Mouse (Mus musculus) hindbrain, embryonic 16.5 days (tissue): Measurements from ENCODE around the gene Nacc1. TPM values are rescaled to one million over a fixed set of nuclear protein-coding genes. Genes with fewer than 3 reads are reported as not detected.

Source experiments
- ATAC-seq: fragments of 200-750 bp; cut with Nextera tagmentation; 2 replicates; pipeline ENCODE4 v1.8.0; 2017; ENCODE audit warnings: moderate TSS enrichment, moderate library complexity
- H3K27ac ChIP-seq: fragments of 300-500 bp; sonication (generic); 2 replicates; pipeline ENCODE4 v1.5.1; 2014; ENCODE audit warnings: low read depth, mild to moderate bottlenecking, control low read depth, low read length, moderate library complexity
- H3K27me3 ChIP-seq: fragments of 300-500 bp; sonication (generic); replicated peaks from 2 replicates; pipeline ENCODE4 v1.6.1; 2014; ENCODE audit warnings: low read length; ENCODE audit not compliant: control insufficient read depth, insufficient read depth
- H3K36me3 ChIP-seq: fragments of 300-500 bp; sonication (generic); 2 replicates; pipeline ENCODE4 v1.6.1; 2014; ENCODE audit warnings: mild to moderate bottlenecking, low read length, moderate library complexity, mixed read lengths; ENCODE audit not compliant: control insufficient read depth, insufficient read depth
- H3K4me1 ChIP-seq: fragments of 300-500 bp; sonication (generic); 2 replicates; pipeline ENCODE4 v1.6.1; 2014; ENCODE audit warnings: low read depth, low read length; ENCODE audit not compliant: control insufficient read depth, insufficient read depth
- H3K4me2 ChIP-seq: fragments of 300-500 bp; sonication (generic); 2 replicates; pipeline ENCODE4 v1.6.1; 2014; ENCODE audit warnings: mild to moderate bottlenecking, low read length, control low read depth, moderate library complexity
- H3K4me3 ChIP-seq: fragments of 300-500 bp; sonication (generic); 2 replicates; pipeline ENCODE4 v1.5.1; 2014; ENCODE audit warnings: mild to moderate bottlenecking, low read length, control low read depth, moderate library complexity
- H3K9ac ChIP-seq: fragments of 300-500 bp; sonication (generic); 2 replicates; pipeline ENCODE4 v1.6.1; 2014; ENCODE audit warnings: low read depth, mild to moderate bottlenecking, control low read depth, low read length, moderate library complexity
- H3K9me3 ChIP-seq: fragments of 300-500 bp; sonication (generic); 2 replicates; pipeline ENCODE4 v1.6.1; 2014; ENCODE audit warnings: mild to moderate bottlenecking, low read length, moderate library complexity; ENCODE audit not compliant: control insufficient read depth
- WGBS: fragments of 180-500 bp; shearing (Covaris S2); extraction: QIAGEN DNeasy Blood & Tissue Kit; methylation state at CpG from one replicate; pipeline ENCODE4 v1.1.7; 2014; 5-methylcytosine and 5-hydroxymethylcytosine counted together
- polyA plus RNA-seq: library from polyadenylated mRNA; unstranded; fragments of >200 nt; fragmentation: Nextera tagmentation; extraction: Ambion mirVana; gene quantifications from 2 replicates; pipeline ENCODE4 v1.2.1, GENCODE M21; 2015

Nacc1 gene
- polyA plus RNA-seq, 1 experiment from 2014 or later, result 12.4 TPM

DNA sequence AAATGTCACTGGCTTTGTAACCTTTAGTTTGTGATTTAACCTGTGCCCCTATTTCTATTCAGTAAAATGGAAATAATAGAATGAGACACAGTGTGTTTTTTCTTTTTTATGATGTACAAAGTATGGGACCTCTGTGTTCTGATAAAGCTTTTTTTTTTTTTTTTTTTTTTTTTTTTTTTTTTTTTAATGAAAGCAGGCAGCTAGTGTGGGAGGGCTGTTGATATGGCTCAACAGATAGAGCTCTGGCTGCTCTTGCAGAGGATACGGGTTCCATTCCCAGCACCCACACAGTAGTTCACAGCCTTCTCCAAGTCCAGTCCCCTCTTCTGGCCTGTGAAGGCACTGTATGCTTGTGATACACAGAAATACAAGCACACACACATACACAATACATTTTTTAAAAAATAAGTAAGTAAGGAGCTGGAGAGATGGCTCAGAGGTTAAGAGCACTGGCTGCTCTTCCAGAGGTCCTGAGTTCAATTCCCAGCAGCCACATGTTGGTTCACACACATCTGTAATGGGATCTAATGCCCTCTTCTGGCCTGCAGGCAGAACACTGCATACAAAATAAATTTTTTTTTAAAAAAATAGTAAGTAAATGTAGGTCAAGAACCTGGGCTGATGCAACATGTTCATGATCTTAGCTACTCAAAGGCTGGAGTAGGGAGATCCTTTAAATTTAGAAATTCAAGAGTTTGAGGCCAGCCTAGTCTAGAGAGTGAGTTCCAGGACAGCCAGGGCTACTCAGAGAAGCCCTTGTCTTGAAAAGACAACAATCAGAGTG, 45.9 kb downstream of the Nacc1 start:
- Histone ChIP-seq H3K9me3 (no peaks in the 10 kb centered on the region), H3K4me1 (peaks cover 10% of the 10 kb centered on the region), H3K4me2 (no peak overlapping the region), H3K27me3 (no peaks in the 10 kb centered on the region), H3K4me3 (no peak overlapping the region), H3K27ac (no peak overlapping the region), H3K9ac (no peak overlapping the region), H3K36me3 (no peaks in the 10 kb centered on the region)
- no peak for ATAC-seq
- 74% methylated on average over 1 of the region's 1 CpGs for WGBS

DNA sequence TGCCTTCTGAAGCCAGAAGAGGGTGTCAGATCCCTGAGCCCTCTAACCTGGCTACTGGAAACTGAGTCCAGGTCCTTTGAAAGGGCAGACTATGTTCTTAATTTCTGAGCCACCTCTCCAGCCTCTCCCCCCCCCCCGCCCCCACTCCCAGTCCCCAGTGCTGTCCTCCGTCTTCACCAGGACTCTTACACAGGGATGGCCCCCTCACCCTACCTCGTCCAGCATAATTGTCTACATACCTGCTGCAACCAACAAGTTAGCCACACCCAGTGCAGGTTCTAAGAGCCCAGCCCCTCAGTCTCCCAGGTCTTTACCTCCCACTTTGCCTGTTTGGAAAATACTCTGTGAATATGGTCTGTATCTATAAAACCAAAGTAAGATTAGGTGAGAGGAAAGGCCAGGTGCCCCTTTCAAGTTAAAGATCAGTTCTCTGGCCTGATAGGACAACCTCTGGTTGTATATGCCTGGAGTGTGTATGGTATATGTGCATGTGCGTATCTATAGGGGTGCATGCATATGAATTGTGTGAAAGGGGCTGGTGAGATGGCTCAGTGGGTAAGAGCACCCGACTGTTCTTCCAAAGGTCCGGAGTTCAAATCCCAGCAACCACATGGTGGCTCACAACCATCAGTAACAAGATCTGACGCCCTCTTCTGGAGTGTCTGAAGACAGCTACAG, 46.9 kb downstream of the Nacc1 start:
- Histone ChIP-seq H3K4me1 (peaks cover 10% of the 10 kb centered on the region), H3K4me3 (no peak overlapping the region), H3K27ac (no peak overlapping the region), H3K27me3 (no peaks in the 10 kb centered on the region), H3K9me3 (no peaks in the 10 kb centered on the region), H3K9ac (no peak overlapping the region), H3K36me3 (no peaks in the 10 kb centered on the region), H3K4me2 (no peak overlapping the region)
- 77% methylated on average over 7 of the region's 7 CpGs for WGBS
- no peak for ATAC-seq

DNA sequence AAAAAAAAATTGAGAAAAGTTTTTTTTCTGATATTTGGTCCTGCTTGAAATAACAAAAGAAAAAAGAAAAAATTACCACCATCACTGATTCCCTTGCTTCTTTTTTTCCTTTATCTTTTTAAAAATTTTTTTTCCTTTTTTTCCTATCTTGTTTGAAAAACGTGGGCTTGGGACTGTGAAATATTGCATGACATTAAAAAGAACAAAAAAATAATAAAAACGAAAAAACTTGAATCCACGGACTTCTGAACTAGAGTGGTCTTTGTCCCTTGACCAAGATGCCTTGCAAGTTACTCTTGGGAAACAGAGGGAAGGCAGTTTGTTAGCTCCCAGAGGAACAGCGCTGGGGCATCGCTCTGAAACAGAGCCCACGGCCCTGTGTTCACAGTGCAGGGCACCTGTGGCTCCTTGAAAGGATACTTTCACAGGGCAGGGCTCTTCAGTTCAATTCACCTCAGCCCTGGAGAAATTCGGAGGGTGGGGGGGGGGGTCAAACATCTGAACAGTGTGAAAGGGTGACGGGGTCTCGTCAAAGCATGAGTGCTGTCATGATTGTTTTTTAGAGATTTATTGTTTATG, 47.6 kb downstream of the Nacc1 start:
- Histone ChIP-seq H3K4me3 (peak overlapping the region; percentile 49), H3K4me1 (peaks cover 15% of the 10 kb centered on the region), H3K4me2 (peak overlapping the region; percentile 93), H3K9me3 (no peaks in the 10 kb centered on the region), H3K27ac (no peak overlapping the region), H3K9ac (peak overlapping the region; percentile 54; the same call in 1 of the 2 replicates), H3K36me3 (no peaks in the 10 kb centered on the region), H3K27me3 (no peaks in the 10 kb centered on the region)
- no peak for ATAC-seq
- 28% methylated on average over 9 of the region's 9 CpGs for WGBS

DNA sequence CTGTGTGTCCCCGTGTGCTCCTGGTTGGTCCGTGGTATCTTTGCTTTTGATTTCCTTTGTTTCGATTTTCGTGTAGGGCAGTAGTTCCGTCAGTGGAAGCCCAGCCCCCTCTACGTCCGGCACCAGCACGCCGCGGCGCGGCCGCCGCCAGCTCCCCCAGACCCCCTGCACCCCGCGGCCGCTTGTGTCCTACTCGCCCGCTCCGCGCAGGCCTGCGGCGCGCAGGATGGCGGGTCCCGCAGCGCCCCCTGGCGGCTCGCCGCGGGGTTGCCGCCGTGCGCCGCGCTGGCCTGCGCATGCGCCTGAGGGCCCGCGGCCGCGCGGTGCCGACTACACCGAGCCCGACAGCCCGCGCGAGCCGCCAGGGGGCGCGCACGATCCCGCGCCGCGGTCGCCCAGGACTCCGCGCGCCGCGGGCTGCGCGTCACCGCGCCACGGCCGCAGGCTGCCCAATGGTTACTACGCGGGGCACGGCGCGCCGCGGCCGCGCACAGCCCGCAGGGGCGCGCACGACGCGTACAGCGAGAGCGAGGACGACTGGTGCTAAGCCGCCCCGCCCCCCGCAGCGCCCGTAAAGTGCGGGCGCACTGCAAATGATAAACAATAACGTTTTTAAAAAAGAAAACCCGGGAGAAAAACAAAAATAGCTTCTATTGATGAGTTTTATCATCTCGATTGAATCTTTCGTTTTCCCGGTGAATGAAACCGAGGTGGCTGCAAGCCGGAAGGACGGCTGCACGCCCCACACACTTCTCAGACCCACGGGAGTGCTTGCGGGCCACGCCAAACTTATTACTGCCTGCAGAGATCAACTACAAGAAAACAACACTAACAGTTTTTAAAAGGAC, 48.3 kb downstream of the Nacc1 start:
- peak; percentile 94 for ATAC-seq

DNA sequence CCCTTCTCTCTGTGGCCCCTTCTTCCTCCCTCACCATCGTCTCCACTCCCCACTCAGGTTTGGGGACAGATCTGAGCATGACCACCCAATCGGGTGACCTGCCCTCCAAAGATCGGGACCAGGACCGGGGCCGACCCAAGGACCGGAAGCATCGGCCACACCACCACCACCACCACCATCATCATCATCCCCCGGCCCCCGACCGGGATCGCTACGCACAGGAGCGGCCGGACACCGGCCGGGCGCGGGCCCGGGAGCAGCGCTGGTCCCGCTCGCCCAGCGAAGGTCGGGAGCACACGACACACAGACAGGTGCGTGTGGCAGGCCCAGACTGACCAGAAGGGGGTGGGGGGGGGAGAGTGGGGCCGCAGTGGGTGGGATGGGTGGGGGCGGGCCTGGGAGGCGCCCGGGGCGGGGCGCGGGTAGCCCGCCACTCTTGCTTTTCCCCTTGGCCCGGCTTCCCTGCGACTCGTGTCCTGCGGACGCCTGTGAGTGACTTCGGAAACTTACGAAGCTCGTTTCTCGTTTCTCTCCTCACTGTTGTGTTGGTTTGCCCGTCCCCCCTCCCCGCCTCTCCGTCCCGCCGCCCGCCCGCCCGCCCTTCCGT, 49.0 kb downstream of the Nacc1 start:
- peak; percentile 0 for ATAC-seq
- H3K4me3 ChIP-seq, result peak overlapping the region; percentile 49
- H3K27ac ChIP-seq, result peak overlapping the region; percentile 83
- H3K9ac ChIP-seq, result peak overlapping the region; percentile 76
- H3K9me3 ChIP-seq, result no peaks in the 10 kb centered on the region
- peaks cover 20% of the 10 kb centered on the region for H3K4me1 ChIP-seq
- H3K27me3 ChIP-seq, result no peaks in the 10 kb centered on the region
- 1% methylated on average over 40 of the region's 52 CpGs for WGBS
- peaks cover under 1% of the 10 kb centered on the region; the same call in 1 of the 2 replicates for H3K36me3 ChIP-seq
- peak overlapping the region; percentile 93 for H3K4me2 ChIP-seq

More for the DNA sequence above, 48.3 kb downstream of the Nacc1 start:
- WGBS, result under 1% methylated on average over 86 of the region's 106 CpGs
- peak overlapping the region; percentile 76 for H3K9ac ChIP-seq
- peak overlapping the region; percentile 49 for H3K4me3 ChIP-seq
- H3K27me3 ChIP-seq, result no peaks in the 10 kb centered on the region
- peaks cover 20% of the 10 kb centered on the region for H3K4me1 ChIP-seq
- H3K27ac ChIP-seq, result peak overlapping the region; percentile 83
- H3K9me3 ChIP-seq, result no peaks in the 10 kb centered on the region
- H3K36me3 ChIP-seq, result no peaks in the 10 kb centered on the region
- H3K4me2 ChIP-seq, result peak overlapping the region; percentile 93

DNA sequence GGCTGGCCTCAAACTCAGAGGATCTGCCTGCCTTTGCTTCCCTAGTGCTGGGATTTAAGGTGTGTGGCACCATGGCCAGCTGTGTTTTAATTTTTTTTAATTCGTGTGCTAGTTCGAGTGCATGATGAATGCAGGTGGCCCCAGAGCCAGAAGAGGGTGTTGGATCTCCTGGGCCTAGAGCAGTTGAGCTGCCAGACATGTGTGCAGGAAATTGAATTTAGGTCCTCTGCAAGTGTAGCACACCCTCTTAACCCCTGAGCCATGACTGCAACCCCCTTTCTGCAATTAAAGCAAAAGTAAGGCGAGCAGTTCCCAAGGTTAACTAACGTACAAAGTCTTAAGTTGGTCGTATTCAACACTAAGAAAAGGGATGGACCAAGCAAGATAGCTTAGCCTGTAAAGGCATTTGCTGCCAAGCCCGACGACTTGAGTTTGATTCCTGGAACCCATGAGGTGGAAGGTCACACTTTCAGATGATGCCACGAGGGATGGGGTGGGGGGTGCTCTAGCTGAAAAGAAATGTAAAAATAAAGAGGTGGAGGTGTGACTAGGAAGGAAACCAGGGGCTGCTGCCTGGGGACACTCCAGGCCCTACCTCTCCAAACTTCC, 49.6 kb downstream of the Nacc1 start:
- 40% methylated on average over 8 of the region's 8 CpGs for WGBS
- H3K4me3 ChIP-seq, result peak overlapping the region; percentile 49
- no peak for ATAC-seq
- peak overlapping the region; percentile 93 for H3K4me2 ChIP-seq
- peaks cover 7% of the 10 kb centered on the region; the same call in 1 of the 2 replicates for H3K36me3 ChIP-seq
- H3K27me3 ChIP-seq, result no peaks in the 10 kb centered on the region
- H3K9me3 ChIP-seq, result no peaks in the 10 kb centered on the region
- H3K4me1 ChIP-seq, result peaks cover 20% of the 10 kb centered on the region
- H3K9ac ChIP-seq, result peak overlapping the region; percentile 76
- no peak overlapping the region for H3K27ac ChIP-seq

DNA sequence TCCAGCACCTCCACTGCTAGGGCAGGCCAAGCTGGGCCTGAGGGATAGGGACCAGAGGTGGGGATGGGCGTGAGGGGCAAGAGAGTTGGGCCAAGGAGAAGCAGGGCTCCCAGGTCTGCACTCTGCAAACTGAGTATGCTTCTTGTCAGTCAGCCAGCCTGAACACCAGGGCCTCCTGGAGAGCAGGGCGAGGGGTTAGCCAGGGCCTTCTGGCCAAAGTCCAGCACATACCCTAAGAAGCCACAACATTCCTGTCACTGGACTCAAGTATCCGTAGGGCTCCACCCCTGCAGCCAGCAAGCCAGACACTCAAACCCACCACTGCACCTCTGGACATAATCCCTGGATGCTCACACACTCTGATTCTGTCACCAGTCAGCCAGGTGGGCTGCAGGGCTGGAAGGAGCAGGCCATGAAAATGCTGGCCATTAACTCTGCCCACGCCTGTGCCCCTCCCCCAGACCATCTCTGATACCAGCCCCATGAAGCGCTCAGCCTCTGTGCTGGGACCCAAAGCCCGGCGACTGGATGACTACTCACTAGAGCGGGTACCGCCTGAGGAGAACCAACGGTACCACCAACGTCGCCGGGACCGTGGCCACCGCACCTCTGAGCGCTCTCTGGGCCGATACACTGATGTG, 51.5 kb downstream of the Nacc1 start:
- WGBS, result 88% methylated on average over 17 of the region's 17 CpGs
- Histone ChIP-seq H3K4me1 (peaks cover 20% of the 10 kb centered on the region), H3K9me3 (no peaks in the 10 kb centered on the region), H3K4me2 (no peak overlapping the region), H3K4me3 (no peak overlapping the region), H3K27me3 (no peaks in the 10 kb centered on the region), H3K27ac (no peak overlapping the region; the same call in 1 of the 2 replicates), H3K36me3 (peaks cover 11% of the 10 kb centered on the region; the same call in 1 of the 2 replicates), H3K9ac (peak overlapping the region; percentile 27; the same call in 1 of the 2 replicates)
- no peak for ATAC-seq
